Comparison of ENCODE assay signal across 19 mouse cellular contexts in genomic region chr6:48205722-48206121, GRCm38 (mm10).
A peak's percentile ranks its signal among the peaks of the same experiment; 100 is the strongest.
DNase-seq lines count a peak whose midpoint lies in the region; ATAC-seq and TF ChIP-seq lines count a peak whose summit lies in the region.
"Had no signal": no experiment of that assay in that cellular context is flagged by ENCODE, and none has a peak within 500 bp of the region (broad histone marks: within the 10 kb centered on the region; RNA-seq: fewer than 3 reads in every experiment).

No protein-coding gene starts in this region.

- no peaks in the 10 kb centered on the region for H3K36me3 ChIP-seq in lung, embryonic 14.5 days (ENCODE audit: insufficient read depth)
- H3K36me3 ChIP-seq: embryonic facial prominence, embryonic 12.5 days; G1E; hindbrain, embryonic 10.5 days; liver, embryonic 15.5 days; neural tube, embryonic 15.5 days had no signal

- peak; percentile 35 for TF ChIP-seq CTCF in lung, embryonic 14.5 days (IDR thresholded peaks at IDR 0.05; ENCODE audit: low read depth)

- no peak for ATAC-seq in lung, embryonic 14.5 days (ENCODE audit: insufficient read depth)
- ATAC-seq in granulocyte monocyte progenitor cell, adult 5-6 weeks (replicated peaks; ENCODE audit: poor library complexity, severe bottlenecking), result 0 out of 2 replicates have a peak, but pooled peaks have one; percentile 25
- ATAC-seq: forebrain, embryonic 16.5 days had no signal

- no peaks in the 10 kb centered on the region for H3K4me1 ChIP-seq in lung, embryonic 14.5 days (ENCODE audit: insufficient read depth)
- H3K4me1 ChIP-seq: embryonic facial prominence, embryonic 12.5 days; hindbrain, embryonic 10.5 days; liver, embryonic 15.5 days; neural tube, embryonic 15.5 days had no signal

- no peak overlapping the region for H3K9ac ChIP-seq in lung, embryonic 14.5 days
- H3K9ac ChIP-seq: embryonic facial prominence, embryonic 12.5 days; liver, embryonic 15.5 days; neural tube, embryonic 15.5 days had no signal

- DNase-seq in heart, adult 11 months, result peak; percentile 64
- no peak for DNase-seq in heart, adult 8-10 months (ENCODE audit: low spot score)
- no peak for DNase-seq in lung, embryonic 14.5 days
- no peak for DNase-seq in lung, postnatal 25 days (ENCODE audit: low spot score)
- DNase-seq in A20 (ENCODE audit: low read depth, low spot score), result peak; percentile 32
- no peak for DNase-seq in adrenal gland, postnatal 25 days
- DNase-seq in heart, postnatal 25 days (ENCODE audit: low spot score), result no peak
- DNase-seq: cerebellum, adult 18-20 months; kidney, adult 9 months; midbrain, embryonic 14.5 days; right cerebral cortex, postnatal 25 days had no signal

- no peaks in the 10 kb centered on the region for H3K27me3 ChIP-seq in lung, embryonic 14.5 days (ENCODE audit: insufficient read depth, low read length)
- H3K27me3 ChIP-seq: embryonic facial prominence, embryonic 12.5 days; liver, embryonic 15.5 days; neural tube, embryonic 15.5 days had no signal

- H3K9me3 ChIP-seq in lung, embryonic 14.5 days (ENCODE audit: low read depth, low read length), result no peaks in the 10 kb centered on the region
- H3K9me3 ChIP-seq: embryonic facial prominence, embryonic 12.5 days; G1E; hindbrain, embryonic 10.5 days; liver, embryonic 15.5 days; neural tube, embryonic 15.5 days had no signal

- WGBS in lung, embryonic 14.5 days, result 85% methylated on average over 5 of the region's 5 CpGs

- no peak overlapping the region for H3K4me3 ChIP-seq in lung, embryonic 14.5 days (ENCODE audit: low read depth, low read length)
- H3K4me3 ChIP-seq: embryonic facial prominence, embryonic 12.5 days; hindbrain, embryonic 10.5 days; liver, embryonic 15.5 days; myocyte; neural tube, embryonic 15.5 days had no signal

- H3K27ac ChIP-seq in lung, embryonic 14.5 days (ENCODE audit: low read depth), result no peak overlapping the region
- H3K27ac ChIP-seq: embryonic facial prominence, embryonic 12.5 days; hindbrain, embryonic 10.5 days; liver, embryonic 15.5 days; neural tube, embryonic 15.5 days had no signal

- H3K4me2 ChIP-seq in lung, embryonic 14.5 days, result no peak overlapping the region
- H3K4me2 ChIP-seq: embryonic facial prominence, embryonic 12.5 days; liver, embryonic 15.5 days; neural tube, embryonic 15.5 days had no signal

- intact Hi-C loops in heart, postnatal 25 days (cut with DNase I), result no loop called here

Comparison
In these comparisons a context has a peak if more than half of its experiments do, and no peak if none do; other contexts are left out.
1. DNase-seq: peak in heart, adult 11 months (single experiment) and A20 (single experiment); none in heart, adult 8-10 months (single experiment), lung, embryonic 14.5 days (single experiment), lung, postnatal 25 days (single experiment), adrenal gland, postnatal 25 days (single experiment) and heart, postnatal 25 days (single experiment).